Mouse (Mus musculus) kidney, embryonic 16.5 days (tissue): ENCODE measurements at regions not wholly inside any gene's neighbourhood (a gene's known extent, or its start where the extent isn't known, plus 50 kb on each side); places are given as distances from the start of the nearest gene placed in this dataset.

ENCODE experiments used
- ATAC-seq: fragments of 200-750 bp; cut with Nextera tagmentation; 2 replicates; pipeline ENCODE4 v1.8.0; 2017; ENCODE audit warnings: moderate TSS enrichment; ENCODE audit not compliant: low FRiP score, low TSS enrichment
- H3K27ac ChIP-seq: fragments of 300-500 bp; sonication (generic); 2 replicates; pipeline ENCODE4 v1.5.1; 2014; ENCODE audit warnings: low read length
- H3K27me3 ChIP-seq: fragments of 300-500 bp; sonication (generic); 2 replicates; pipeline ENCODE4 v1.6.1; 2014; ENCODE audit warnings: low read length, control low read depth, mixed read lengths; ENCODE audit not compliant: insufficient read depth
- H3K36me3 ChIP-seq: fragments of 300-500 bp; sonication (generic); 2 replicates; pipeline ENCODE4 v1.6.1; 2014; ENCODE audit warnings: low read length, control low read depth, mixed read lengths; ENCODE audit not compliant: insufficient read depth
- H3K4me1 ChIP-seq: fragments of 300-500 bp; sonication (generic); 2 replicates; pipeline ENCODE4 v1.6.1; 2014; ENCODE audit warnings: low read length, control low read depth, mixed read lengths; ENCODE audit not compliant: insufficient read depth
- H3K4me2 ChIP-seq: fragments of 300-500 bp; sonication (generic); replicated peaks from 2 replicates; pipeline ENCODE4 v1.6.1; 2014; ENCODE audit warnings: low read depth, low read length
- H3K4me3 ChIP-seq: fragments of 300-500 bp; sonication (generic); 2 replicates; pipeline ENCODE4 v1.5.1; 2014; ENCODE audit warnings: mild to moderate bottlenecking, low read length
- H3K9ac ChIP-seq: fragments of 300-500 bp; sonication (generic); replicated peaks from 2 replicates; pipeline ENCODE4 v1.6.1; 2014; ENCODE audit warnings: low read length
- H3K9me3 ChIP-seq: fragments of 300-500 bp; sonication (generic); 2 replicates; pipeline ENCODE4 v1.6.1; 2016; ENCODE audit warnings: low read length, control low read depth
- WGBS: fragments of 180-500 bp; shearing (Covaris S2); extraction: QIAGEN DNeasy Blood & Tissue Kit; methylation state at CpG from one replicate; pipeline ENCODE4 v1.1.7; 2014; 5-methylcytosine and 5-hydroxymethylcytosine counted together

DNA sequence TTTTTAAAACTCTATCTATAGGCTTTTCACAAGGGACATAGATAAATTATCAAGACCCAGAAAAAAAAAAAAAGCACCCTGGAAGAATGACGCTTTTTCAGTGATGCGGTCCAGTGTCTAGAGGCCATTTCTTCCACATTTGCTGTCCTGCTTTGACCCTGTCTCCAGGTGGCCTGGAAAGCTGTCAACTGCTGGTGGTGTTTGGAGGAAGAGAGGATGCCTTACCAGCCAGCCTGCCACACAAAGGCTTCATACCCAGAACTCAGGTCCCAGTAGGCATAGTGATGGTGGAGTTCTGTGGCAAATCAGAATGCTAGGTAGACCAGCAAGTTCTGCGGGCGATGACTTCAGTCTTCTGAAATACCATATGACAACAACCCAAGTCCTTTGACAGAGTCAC, 51.6 kb upstream of the Pde3a start:
- WGBS: 90% methylated on average over 4 of the region's 4 CpGs
- H3K36me3 ChIP-seq: no peaks in the 10 kb centered on the region
- no peak overlapping the region for H3K4me3 ChIP-seq
- H3K9me3 ChIP-seq: no peaks in the 10 kb centered on the region
- ATAC-seq: no peak
- H3K27me3 ChIP-seq: no peaks in the 10 kb centered on the region
- no peak overlapping the region for H3K27ac ChIP-seq
- no peaks in the 10 kb centered on the region for H3K4me1 ChIP-seq
- H3K4me2 ChIP-seq: no peak overlapping the region
- H3K9ac ChIP-seq: no peak overlapping the region
